Mouse (Mus musculus) midbrain, embryonic 16.5 days (tissue): ENCODE results near the gene Sipa1l3. TPM values are rescaled to one million over a fixed set of nuclear protein-coding genes. Genes with fewer than 3 reads are reported as not detected.
A peak's percentile ranks its signal among the peaks of the same experiment; 100 is the strongest.

ENCODE experiments used
- ATAC-seq: fragments of 200-750 bp; cut with Nextera tagmentation; 2 replicates; pipeline ENCODE4 v1.8.0; 2017; ENCODE audit warnings: moderate TSS enrichment
- H3K27ac ChIP-seq: fragments of 300-500 bp; sonication (generic); 2 replicates; pipeline ENCODE4 v1.5.1; 2014; ENCODE audit warnings: mild to moderate bottlenecking, low read length, mixed read lengths
- H3K27me3 ChIP-seq: fragments of 300-500 bp; sonication (generic); 2 replicates; pipeline ENCODE4 v1.6.1; 2014; ENCODE audit warnings: low read depth, low read length, mixed read lengths; ENCODE audit not compliant: control insufficient read depth, insufficient read depth
- H3K36me3 ChIP-seq: fragments of 300-500 bp; sonication (generic); 2 replicates; pipeline ENCODE4 v1.6.1; 2014; ENCODE audit warnings: mild to moderate bottlenecking, low read length, moderate library complexity, mixed read lengths; ENCODE audit not compliant: control insufficient read depth, insufficient read depth
- H3K4me1 ChIP-seq: fragments of 300-500 bp; sonication (generic); 2 replicates; pipeline ENCODE4 v1.6.1; 2014; ENCODE audit warnings: mild to moderate bottlenecking, low read length, mixed read lengths; ENCODE audit not compliant: control insufficient read depth, insufficient read depth
- H3K4me2 ChIP-seq: fragments of 300-500 bp; sonication (generic); 2 replicates; pipeline ENCODE4 v1.6.1; 2014; ENCODE audit warnings: mild to moderate bottlenecking, low read length, mixed read lengths
- H3K4me3 ChIP-seq: fragments of 300-500 bp; sonication (generic); 2 replicates; pipeline ENCODE4 v1.5.1; 2014; ENCODE audit warnings: low read depth, mild to moderate bottlenecking, low read length, moderate library complexity, mixed read lengths
- H3K9ac ChIP-seq: fragments of 300-500 bp; sonication (generic); 2 replicates; pipeline ENCODE4 v1.6.1; 2014; ENCODE audit warnings: low read depth, low read length, mixed read lengths
- H3K9me3 ChIP-seq: fragments of 300-500 bp; sonication (generic); replicated peaks from 2 replicates; pipeline ENCODE4 v1.6.1; 2014; ENCODE audit warnings: mild to moderate bottlenecking, low read length, mixed read lengths; ENCODE audit not compliant: control insufficient read depth, poor library complexity, severe bottlenecking
- WGBS: fragments of 180-500 bp; shearing (Covaris S2); extraction: QIAGEN DNeasy Blood & Tissue Kit; methylation state at CpG from one replicate; pipeline ENCODE4 v1.1.7; 2014; 5-methylcytosine and 5-hydroxymethylcytosine counted together
- polyA plus RNA-seq: library from polyadenylated mRNA; unstranded; fragments of >200 nt; fragmentation: Nextera tagmentation; extraction: Ambion mirVana; gene quantifications from 2 replicates; pipeline ENCODE4 v1.2.1, GENCODE M21; 2015

Gene Sipa1l3
- polyA plus RNA-seq, 1 experiment from 2014 or later, result 17.3 TPM

GRCm38 (mm10) chr7:29306108-29306507, 212.3 kb downstream of the Sipa1l3 start:
- H3K4me2 ChIP-seq, result peak overlapping the region; percentile 96
- H3K9ac ChIP-seq, result peak overlapping the region; percentile 47
- H3K27ac ChIP-seq, result peak overlapping the region; percentile 91
- H3K27me3 ChIP-seq, result no peaks in the 10 kb centered on the region
- peak overlapping the region; percentile 79 for H3K4me3 ChIP-seq
- H3K9me3 ChIP-seq, result no peaks in the 10 kb centered on the region
- no peak for ATAC-seq
- H3K36me3 ChIP-seq, result peaks cover 4% of the 10 kb centered on the region; the same call in 1 of the 2 replicates
- peaks cover 42% of the 10 kb centered on the region for H3K4me1 ChIP-seq
- 17% methylated on average over 7 of the region's 7 CpGs for WGBS

- H3K27me3 ChIP-seq, result no peaks in the 10 kb centered on the region
- H3K27ac ChIP-seq, result peak overlapping the region; percentile 91
- H3K4me1 ChIP-seq, result peaks cover 35% of the 10 kb centered on the region
- H3K4me2 ChIP-seq, result peak overlapping the region; percentile 96
- no peak for ATAC-seq
- H3K9ac ChIP-seq, result peak overlapping the region; percentile 81
- H3K36me3 ChIP-seq, result no peaks in the 10 kb centered on the region
- no peaks in the 10 kb centered on the region for H3K9me3 ChIP-seq
- peak overlapping the region; percentile 59 for H3K4me3 ChIP-seq
- WGBS, result 11% methylated on average over 9 of the region's 9 CpGs
Observed at GRCm38 (mm10) chr7:29305263-29305988, 213.0 kb downstream of the Sipa1l3 start.

DNA sequence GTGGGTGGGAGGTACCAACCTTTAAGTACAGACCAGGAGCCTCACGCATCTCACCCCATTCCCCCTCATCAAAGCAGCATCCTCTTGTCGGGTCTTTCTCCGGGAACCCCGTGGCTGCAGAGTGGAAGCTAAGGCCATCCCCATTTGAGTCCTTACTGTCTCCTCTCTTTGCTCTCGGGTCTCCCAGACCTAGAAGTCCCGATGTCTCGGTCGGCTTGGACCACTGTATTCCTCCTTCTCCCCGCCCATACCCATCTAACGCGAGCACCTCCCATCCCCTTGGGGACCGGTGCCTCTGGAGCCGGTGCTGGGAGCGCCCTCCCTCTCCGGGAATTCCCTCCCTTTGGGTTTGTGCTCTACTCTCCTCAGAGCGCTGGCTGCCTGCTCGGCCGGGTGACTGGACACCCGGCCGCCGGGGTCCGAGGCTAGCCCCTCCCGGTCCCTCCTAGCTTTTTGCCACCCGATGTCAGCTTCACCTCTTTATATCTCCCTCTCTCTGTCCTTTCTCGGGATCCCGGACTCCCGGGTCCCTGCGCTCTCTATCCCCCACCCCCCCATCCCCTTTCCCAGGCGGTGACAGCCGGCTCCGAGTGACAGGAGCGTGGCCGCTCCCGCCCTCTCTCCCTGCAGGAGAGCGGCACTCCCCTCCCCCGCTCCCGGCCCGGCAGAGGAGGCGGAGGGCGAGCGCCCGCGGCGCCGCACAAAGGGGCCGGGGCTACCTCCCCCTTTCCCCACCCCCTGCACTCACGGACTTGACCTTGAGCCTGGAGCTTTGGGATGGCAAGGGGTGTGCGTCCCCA, 213.8 kb downstream of the Sipa1l3 start:
- peak overlapping the region; percentile 81 for H3K9ac ChIP-seq
- H3K4me3 ChIP-seq, result peak overlapping the region; percentile 59
- no peaks in the 10 kb centered on the region for H3K9me3 ChIP-seq
- peak overlapping the region; percentile 91 for H3K27ac ChIP-seq
- H3K36me3 ChIP-seq, result no peaks in the 10 kb centered on the region
- no peaks in the 10 kb centered on the region for H3K27me3 ChIP-seq
- H3K4me1 ChIP-seq, result peaks cover 27% of the 10 kb centered on the region
- WGBS, result under 1% methylated on average over 38 of the region's 48 CpGs
- peak overlapping the region; percentile 96 for H3K4me2 ChIP-seq
- no peak for ATAC-seq

GRCm38 (mm10) chr7:29303738-29304462, 214.5 kb downstream of the Sipa1l3 start, which contains the start of gene Dpf1:
Gene Dpf1 (plus strand): TSS chr7:29303951.
- ATAC-seq, result peak; percentile 90
- under 1% methylated on average over 50 of the region's 67 CpGs for WGBS
- Histone ChIP-seq H3K27me3 (no peaks in the 10 kb centered on the region), H3K4me1 (peaks cover 25% of the 10 kb centered on the region), H3K9ac (peak within 1 kb of the TSS; percentile 81), H3K27ac (peak within 1 kb of the TSS; percentile 91), H3K36me3 (no peaks in the 10 kb centered on the region), H3K9me3 (no peaks in the 10 kb centered on the region), H3K4me3 (peak within 1 kb of the TSS; percentile 59), H3K4me2 (peak within 1 kb of the TSS; percentile 96)

GRCm38 (mm10) chr7:29302641-29303040, 215.8 kb downstream of the Sipa1l3 start:
- H3K27ac ChIP-seq, result no peak overlapping the region
- H3K27me3 ChIP-seq, result no peaks in the 10 kb centered on the region
- H3K4me3 ChIP-seq, result no peak overlapping the region
- H3K4me2 ChIP-seq, result no peak overlapping the region
- H3K36me3 ChIP-seq, result no peaks in the 10 kb centered on the region
- no peak overlapping the region for H3K9ac ChIP-seq
- 57% methylated on average over 7 of the region's 7 CpGs for WGBS
- ATAC-seq, result no peak
- H3K9me3 ChIP-seq, result no peaks in the 10 kb centered on the region
- H3K4me1 ChIP-seq, result peaks cover 25% of the 10 kb centered on the region

GRCm38 (mm10) chr7:29301127-29301566, 217.3 kb downstream of the Sipa1l3 start:
- no peak overlapping the region for H3K9ac ChIP-seq
- 4% methylated on average over 7 of the region's 7 CpGs for WGBS
- H3K4me3 ChIP-seq, result 0 out of 2 replicates have a peak overlapping the region, but pooled peaks have one; percentile 6
- no peaks in the 10 kb centered on the region for H3K36me3 ChIP-seq
- peaks cover 12% of the 10 kb centered on the region for H3K4me1 ChIP-seq
- H3K27ac ChIP-seq, result peak overlapping the region; percentile 45; the same call in 1 of the 2 replicates
- H3K4me2 ChIP-seq, result peak overlapping the region; percentile 43
- H3K9me3 ChIP-seq, result no peaks in the 10 kb centered on the region
- no peak for ATAC-seq
- H3K27me3 ChIP-seq, result no peaks in the 10 kb centered on the region

DNA sequence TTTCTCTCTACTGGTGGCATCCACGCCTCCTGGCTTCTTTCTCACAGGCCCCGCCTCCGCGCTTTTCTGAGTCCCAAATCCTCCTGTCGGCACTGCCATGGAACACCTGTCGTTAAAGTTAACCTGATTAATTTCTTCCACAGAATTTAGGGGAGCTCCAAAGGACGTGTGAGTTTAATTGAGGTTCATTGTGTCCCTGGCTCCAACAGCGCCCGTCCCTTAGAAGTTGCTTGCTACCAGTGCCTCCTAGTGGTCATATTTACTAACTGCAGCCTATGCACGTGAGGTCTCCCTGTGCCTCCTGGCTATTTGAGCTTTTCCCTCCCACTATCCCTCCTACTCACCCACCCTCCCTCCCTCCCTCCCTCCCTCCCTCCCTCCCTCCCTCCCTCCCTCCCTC, 221.4 kb downstream of the Sipa1l3 start:
- no peak for ATAC-seq
- H3K27ac ChIP-seq, result no peak overlapping the region
- peak overlapping the region; percentile 34 for H3K4me2 ChIP-seq
- H3K27me3 ChIP-seq, result no peaks in the 10 kb centered on the region
- H3K36me3 ChIP-seq, result no peaks in the 10 kb centered on the region
- WGBS, result 12% methylated on average over 10 of the region's 10 CpGs
- H3K4me1 ChIP-seq, result no peaks in the 10 kb centered on the region
- no peak overlapping the region for H3K9ac ChIP-seq
- H3K9me3 ChIP-seq, result no peaks in the 10 kb centered on the region
- H3K4me3 ChIP-seq, result no peak overlapping the region

DNA sequence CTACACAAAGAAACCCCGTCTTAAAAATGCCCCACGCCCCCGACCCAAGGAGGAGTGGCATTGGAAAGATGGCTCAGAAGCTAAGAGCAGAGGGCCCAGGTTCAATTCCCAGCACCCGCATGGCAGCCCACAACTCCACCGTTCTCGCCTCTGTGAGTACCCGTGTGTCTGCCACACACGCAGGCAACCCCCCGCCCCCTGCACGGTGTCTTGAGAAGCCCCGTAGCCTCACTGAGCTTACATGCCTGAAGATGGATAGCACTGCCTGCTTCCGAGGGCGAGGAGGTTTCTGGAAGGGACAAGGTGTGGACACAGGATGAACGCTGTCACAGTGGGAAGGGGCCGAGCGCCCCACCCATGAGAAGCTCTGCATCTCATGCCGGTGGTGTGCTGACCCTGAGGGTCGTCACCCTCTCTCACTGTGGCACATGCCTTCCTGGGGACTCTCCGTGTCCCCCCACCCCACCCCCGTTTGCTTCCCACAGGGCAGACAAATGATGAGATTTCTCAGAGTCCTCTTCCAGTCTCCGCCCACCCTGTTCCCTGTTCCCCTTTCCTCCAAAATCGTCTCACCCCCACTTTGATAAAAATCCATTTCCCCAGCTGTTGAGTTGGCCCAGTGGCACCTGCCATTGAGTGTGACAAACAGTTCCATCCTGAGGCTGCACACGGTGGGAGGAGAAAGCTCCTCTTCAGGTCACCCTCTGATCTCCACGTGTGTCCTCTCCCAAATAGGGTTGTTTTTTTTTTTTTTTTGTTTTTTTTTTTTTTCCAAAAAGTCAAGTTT, 222.4 kb downstream of the Sipa1l3 start:
- H3K4me3 ChIP-seq, result no peak overlapping the region
- H3K4me1 ChIP-seq, result no peaks in the 10 kb centered on the region
- 85% methylated on average over 24 of the region's 24 CpGs for WGBS
- no peak overlapping the region for H3K4me2 ChIP-seq
- no peaks in the 10 kb centered on the region for H3K36me3 ChIP-seq
- no peaks in the 10 kb centered on the region for H3K27me3 ChIP-seq
- no peak overlapping the region for H3K27ac ChIP-seq
- no peak for ATAC-seq
- no peaks in the 10 kb centered on the region for H3K9me3 ChIP-seq
- no peak overlapping the region for H3K9ac ChIP-seq
